Mouse (Mus musculus): ENCODE measurements around the gene Ptges3.

- no peak for TF ChIP-seq CTCF (IDR thresholded peaks at IDR 0.05; ENCODE audit: borderline replicate concordance, extremely low read depth, insufficient read depth, insufficient read length)
- no peak for TF ChIP-seq POLR2A (IDR thresholded peaks at IDR 0.05; ENCODE audit: borderline replicate concordance, extremely low read depth, insufficient read depth, insufficient read length, poor library complexity, severe bottlenecking)
Observed at GRCm38 (mm10) chr10:128111227-128111626, 52.5 kb downstream of the Ptges3 start.
